ENCODE assay signal across 17 mouse cellular contexts in genomic region chr3:127265732-127266131, GRCm38 (mm10).
DNase-seq lines count a peak whose midpoint lies in the region; ATAC-seq lines count a peak whose summit lies in the region.
"Had no signal": no experiment of that assay in that cellular context is flagged by ENCODE, and none has a peak within 500 bp of the region (broad histone marks: within the 10 kb centered on the region; RNA-seq: fewer than 3 reads in every experiment).

No protein-coding gene starts in this region.

- DNase-seq in forebrain, embryonic 14.5 days (ENCODE audit: low spot score), result peak; percentile 63
- DNase-seq in forebrain, embryonic 10.5 days (ENCODE audit: extremely low spot score, low spot score), result no peak
- peak; percentile 48 for DNase-seq in layer of hippocampus, adult 9-10 months (ENCODE audit: low spot score)
- no peak for DNase-seq in layer of hippocampus, postnatal 36 days
- no peak for DNase-seq in midbrain, embryonic 11.5 days (ENCODE audit: low spot score, missing footprints)
- DNase-seq in heart, adult 9 months (ENCODE audit: low spot score in 2 of 2), result no peak
- DNase-seq in B cell, adult 2 months, result no peak
- DNase-seq: cerebellum, postnatal 25 days; kidney, adult 8-10 months; kidney, postnatal 36 days; lung, adult 18-20 months; right cerebral cortex, postnatal 14 days had no signal

- no peaks in the 10 kb centered on the region for H3K27me3 ChIP-seq in forebrain, embryonic 14.5 days (replicated peaks; ENCODE audit: control insufficient read depth, insufficient read depth, low read length)
- no peaks in the 10 kb centered on the region for H3K27me3 ChIP-seq in forebrain, embryonic 10.5 days (ENCODE audit: poor library complexity, severe bottlenecking)
- no peaks in the 10 kb centered on the region for H3K27me3 ChIP-seq in midbrain, embryonic 13.5 days
- H3K27me3 ChIP-seq in midbrain, embryonic 11.5 days (ENCODE audit: control insufficient read depth, insufficient read depth, low read length), result no peaks in the 10 kb centered on the region
- H3K27me3 ChIP-seq: CH12.LX; heart, embryonic 12.5 days; neural tube, embryonic 12.5 days had no signal

- no peaks in the 10 kb centered on the region for H3K9me3 ChIP-seq in forebrain, embryonic 14.5 days (replicated peaks; ENCODE audit: control insufficient read depth, low read length)
- H3K9me3 ChIP-seq in forebrain, embryonic 10.5 days, result no peaks in the 10 kb centered on the region
- no peaks in the 10 kb centered on the region for H3K9me3 ChIP-seq in midbrain, embryonic 13.5 days
- no peaks in the 10 kb centered on the region for H3K9me3 ChIP-seq in midbrain, embryonic 11.5 days (ENCODE audit: control insufficient read depth, low read length)
- H3K9me3 ChIP-seq: heart, embryonic 12.5 days; neural tube, embryonic 12.5 days had no signal

- no peak overlapping the region for H3K27ac ChIP-seq in forebrain, embryonic 14.5 days (ENCODE audit: low read depth, low read length)
- no peak overlapping the region for H3K27ac ChIP-seq in forebrain, embryonic 10.5 days
- H3K27ac ChIP-seq in midbrain, embryonic 13.5 days, result peak overlapping the region; percentile 37; the same call in 1 of the 2 replicates
- no peak overlapping the region for H3K27ac ChIP-seq in midbrain, embryonic 11.5 days (ENCODE audit: low read depth, low read length)
- H3K27ac ChIP-seq: neural tube, embryonic 12.5 days had no signal

- WGBS in forebrain, embryonic 14.5 days, result 75% methylated on average over 5 of the region's 5 CpGs
- WGBS in forebrain, embryonic 10.5 days, result 87% methylated on average over 5 of the region's 5 CpGs
- 54% methylated on average over 5 of the region's 5 CpGs for WGBS in midbrain, embryonic 13.5 days
- 80% methylated on average over 5 of the region's 5 CpGs for WGBS in midbrain, embryonic 11.5 days

- H3K4me3 ChIP-seq in forebrain, embryonic 14.5 days (ENCODE audit: low read depth, low read length), result no peak overlapping the region
- no peak overlapping the region for H3K4me3 ChIP-seq in forebrain, embryonic 10.5 days
- H3K4me3 ChIP-seq in midbrain, embryonic 13.5 days (replicated peaks), result no peak overlapping the region
- no peak overlapping the region for H3K4me3 ChIP-seq in midbrain, embryonic 11.5 days (ENCODE audit: low read depth, low read length)
- H3K4me3 ChIP-seq: heart, embryonic 12.5 days; neural tube, embryonic 12.5 days had no signal

- 0 out of 2 replicates have a peak, but pooled peaks cover 7% of the 10 kb centered on the region for H3K4me1 ChIP-seq in forebrain, embryonic 14.5 days (ENCODE audit: control insufficient read depth, insufficient read depth, low read length)
- H3K4me1 ChIP-seq in forebrain, embryonic 10.5 days, result peaks cover 21% of the 10 kb centered on the region
- peaks cover 50% of the 10 kb centered on the region for H3K4me1 ChIP-seq in midbrain, embryonic 13.5 days (replicated peaks)
- peaks cover 19% of the 10 kb centered on the region for H3K4me1 ChIP-seq in midbrain, embryonic 11.5 days (ENCODE audit: control insufficient read depth, insufficient read depth, low read length)

- no peak overlapping the region for H3K9ac ChIP-seq in forebrain, embryonic 14.5 days (ENCODE audit: low read length)
- H3K9ac ChIP-seq in midbrain, embryonic 13.5 days (replicated peaks), result no peak overlapping the region
- no peak overlapping the region for H3K9ac ChIP-seq in midbrain, embryonic 11.5 days (ENCODE audit: low read length)
- H3K9ac ChIP-seq: heart, embryonic 12.5 days; neural tube, embryonic 12.5 days had no signal

- no peaks in the 10 kb centered on the region for H3K36me3 ChIP-seq in forebrain, embryonic 14.5 days (ENCODE audit: control insufficient read depth, insufficient read depth, low read length)
- no peaks in the 10 kb centered on the region for H3K36me3 ChIP-seq in forebrain, embryonic 10.5 days (replicated peaks)
- no peaks in the 10 kb centered on the region for H3K36me3 ChIP-seq in midbrain, embryonic 13.5 days
- H3K36me3 ChIP-seq in midbrain, embryonic 11.5 days (ENCODE audit: control insufficient read depth, insufficient read depth, low read length), result no peaks in the 10 kb centered on the region
- H3K36me3 ChIP-seq: heart, embryonic 12.5 days; neural tube, embryonic 12.5 days had no signal

- H3K4me2 ChIP-seq in forebrain, embryonic 14.5 days (ENCODE audit: low read length), result no peak overlapping the region
- no peak overlapping the region for H3K4me2 ChIP-seq in midbrain, embryonic 13.5 days (replicated peaks)
- H3K4me2 ChIP-seq in midbrain, embryonic 11.5 days, result no peak overlapping the region
- H3K4me2 ChIP-seq: heart, embryonic 12.5 days; neural tube, embryonic 12.5 days had no signal

- ATAC-seq in forebrain, embryonic 14.5 days, result peak; percentile 32; the same call in 1 of the 2 replicates
- peak; percentile 60 for ATAC-seq in midbrain, embryonic 13.5 days
- no peak for ATAC-seq in midbrain, embryonic 11.5 days (ENCODE audit: low FRiP score)
- ATAC-seq: inflammation-experienced regulatory T-cells, adult 6 months had no signal

Comparison
In these comparisons a context has a peak if more than half of its experiments do, and no peak if none do; other contexts are left out.
1. DNase-seq: peak in forebrain, embryonic 14.5 days (single experiment) and layer of hippocampus, adult 9-10 months (single experiment); none in forebrain, embryonic 10.5 days (single experiment), layer of hippocampus, postnatal 36 days (0 of 2), midbrain, embryonic 11.5 days (single experiment), heart, adult 9 months (0 of 2) and B cell, adult 2 months (0 of 2).